27 mouse cellular contexts compared by ENCODE assay signal in genomic region chr1:82132536-82132935, GRCm38 (mm10).
"Had no signal": no experiment of that assay in that cellular context is flagged by ENCODE, and none has a peak within 500 bp of the region (broad histone marks: within the 10 kb centered on the region; RNA-seq: fewer than 3 reads in every experiment).

No protein-coding gene starts in this region.

- H3K9ac ChIP-seq: heart, embryonic 13.5 days; heart, embryonic 15.5 days; hindbrain, embryonic 12.5 days; hindbrain, embryonic 14.5 days; intestine, embryonic 15.5 days; limb, embryonic 13.5 days; limb, embryonic 15.5 days; liver, embryonic 12.5 days; liver, embryonic 14.5 days had no signal

- H3K36me3 ChIP-seq: heart, embryonic 13.5 days; heart, embryonic 15.5 days; hindbrain, embryonic 12.5 days; intestine, embryonic 15.5 days; limb, embryonic 13.5 days; limb, embryonic 15.5 days; liver, embryonic 12.5 days had no signal

- ATAC-seq: hindbrain, embryonic 16.5 days; inflammation-experienced regulatory T-cells, adult 6 months; intestine, embryonic 15.5 days; intestine, postnatal 0 days; liver, embryonic 12.5 days had no signal

- H3K9me3 ChIP-seq: heart, embryonic 13.5 days; heart, embryonic 15.5 days; hindbrain, embryonic 12.5 days; intestine, embryonic 15.5 days; limb, embryonic 13.5 days; limb, embryonic 15.5 days; liver, embryonic 12.5 days had no signal

- H3K4me1 ChIP-seq: hindbrain, embryonic 12.5 days; intestine, embryonic 15.5 days; liver, embryonic 12.5 days had no signal

- H3K27ac ChIP-seq: heart, adult 2 months; heart, embryonic 13.5 days; heart, embryonic 15.5 days; hindbrain, embryonic 12.5 days; hindbrain, embryonic 14.5 days; intestine, embryonic 15.5 days; limb, embryonic 13.5 days; limb, embryonic 15.5 days; liver, embryonic 12.5 days; liver, embryonic 14.5 days had no signal

- H3K4me3 ChIP-seq: heart, adult 2 months; heart, embryonic 13.5 days; heart, embryonic 15.5 days; hindbrain, embryonic 12.5 days; intestine, embryonic 15.5 days; limb, embryonic 13.5 days; limb, embryonic 15.5 days; liver, embryonic 12.5 days had no signal

- H3K27me3 ChIP-seq: heart, embryonic 15.5 days; hindbrain, embryonic 12.5 days; intestine, embryonic 15.5 days; limb, embryonic 13.5 days; limb, embryonic 15.5 days; liver, embryonic 12.5 days had no signal

- H3K4me2 ChIP-seq: heart, embryonic 11.5 days; heart, embryonic 13.5 days; heart, embryonic 15.5 days; hindbrain, embryonic 12.5 days; hindbrain, embryonic 14.5 days; intestine, embryonic 15.5 days; limb, embryonic 13.5 days; limb, embryonic 15.5 days; liver, embryonic 12.5 days had no signal

- DNase-seq: gastrocnemius, postnatal 14 days; gastrocnemius, postnatal 36 days; heart, adult 11 months; heart, adult 2 months; heart, postnatal 14 days; heart, postnatal 36 days; kidney, adult 18-20 months; kidney, adult 8-10 months; kidney, postnatal 10 days; kidney, postnatal 25 days; kidney, postnatal 4 days; layer of hippocampus, adult 9-11 months; layer of hippocampus, postnatal 36 days; left cerebral cortex, postnatal 4 days had no signal
